Mouse (Mus musculus) G1E (cell line): Measurements from ENCODE around the gene Ehd4.

Source experiments
- CTCF ChIP-seq: IDR thresholded peaks from 2 replicates; pipeline ENCODE4 v1.5.1; 2012; ENCODE audit warnings: low read depth, low read length, inconsistent platforms, mixed read lengths
- GATA1 ChIP-seq: IDR thresholded peaks from 2 replicates; pipeline ENCODE4 v1.6.1; 2012; ENCODE audit warnings: borderline replicate concordance, low read length, inconsistent platforms, mixed read lengths
- GATA2 ChIP-seq: IDR thresholded peaks from 2 replicates; pipeline ENCODE4 v1.6.1; 2012; ENCODE audit warnings: low read depth, low read length, inconsistent platforms, borderline replicate concordance
- POLR2AphosphoS5 ChIP-seq: IDR thresholded peaks from 2 replicates; pipeline ENCODE4 v1.6.1; 2012; ENCODE audit warnings: low read depth, low read length, inconsistent platforms; ENCODE audit not compliant: insufficient replicate concordance
- TAL1 ChIP-seq: conservative IDR thresholded peaks from 2 replicates; pipeline ENCODE4 v1.6.1; 2012; ENCODE audit warnings: low read depth, low read length, inconsistent platforms, mixed read lengths

DNA sequence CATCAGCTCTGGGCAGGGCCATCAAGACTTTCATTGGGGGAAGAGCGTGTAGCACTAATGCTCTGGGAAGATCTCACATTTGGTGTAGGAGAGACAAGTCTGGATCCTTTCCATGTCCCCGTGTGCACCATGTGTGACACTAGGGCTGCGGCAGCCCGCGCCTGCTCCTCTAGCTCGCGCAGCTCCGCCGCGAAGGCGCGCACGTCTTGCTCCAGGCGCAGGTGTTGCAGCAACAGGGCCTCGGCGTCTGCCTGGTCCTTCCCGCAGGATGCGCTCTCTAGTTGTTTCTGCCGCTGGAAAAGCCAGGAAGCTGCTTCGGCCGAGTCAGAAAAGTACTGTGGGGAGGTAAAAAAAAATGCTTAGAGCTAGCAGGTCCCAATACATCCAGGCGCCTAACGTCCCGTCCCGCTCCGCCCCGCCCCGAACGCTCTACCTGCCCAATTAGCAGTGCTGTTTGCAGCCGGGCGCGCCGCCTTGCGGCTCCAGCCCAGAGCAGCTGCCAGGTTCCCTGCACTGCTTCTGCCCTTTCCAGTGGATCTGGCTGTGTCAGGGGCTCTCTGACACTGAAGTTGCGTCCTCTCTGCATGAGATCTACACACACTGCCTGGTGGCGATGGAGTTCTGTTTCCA lies 78.2 kb downstream of the Ehd4 start:
- no peak for TF ChIP-seq CTCF
- TF ChIP-seq TAL1, result no peak
- no peak for TF ChIP-seq GATA2
- TF ChIP-seq GATA1, result no peak
- no peak for TF ChIP-seq POLR2AphosphoS5
